Mouse (Mus musculus): ENCODE results near the gene Fam129a. TPM values are rescaled to one million over a fixed set of nuclear protein-coding genes. Genes with fewer than 3 reads are reported as not detected.

The Fam129a gene
- polyA plus RNA-seq, 1 experiment from 2014 or later: 21.7 TPM

- WGBS: 11% methylated on average over 12 of the region's 12 CpGs
- no peaks in the 10 kb centered on the region for H3K9me3 ChIP-seq
- no peaks in the 10 kb centered on the region for H3K4me1 ChIP-seq
- ATAC-seq (ENCODE audit: insufficient read depth, low FRiP score, low read depth): peak; percentile 76; the same call in 1 of the 2 replicates
- H3K9ac ChIP-seq: no peak overlapping the region
- no peak overlapping the region for H3K4me2 ChIP-seq
- no peak overlapping the region for H3K27ac ChIP-seq
- H3K27me3 ChIP-seq (replicated peaks): no peaks in the 10 kb centered on the region
- no peaks in the 10 kb centered on the region for H3K36me3 ChIP-seq
- H3K4me3 ChIP-seq (replicated peaks): no peak overlapping the region
Measured at GRCm38 (mm10) chr1:151564377-151564776, 6.6 kb upstream of the Fam129a start.

- Histone ChIP-seq H3K4me3 (replicated peaks) (no peak overlapping the region), H3K27ac (no peak overlapping the region), H3K9ac (no peak overlapping the region), H3K4me2 (no peak overlapping the region), H3K27me3 (replicated peaks) (no peaks in the 10 kb centered on the region), H3K4me1 (peaks cover 11% of the 10 kb centered on the region), H3K9me3 (no peaks in the 10 kb centered on the region), H3K36me3 (no peaks in the 10 kb centered on the region)
- no peak for ATAC-seq (ENCODE audit: insufficient read depth, low FRiP score, low read depth)
- WGBS: 68% methylated on average over 7 of the region's 7 CpGs
Measured at GRCm38 (mm10) chr1:151568682-151569081, 2.3 kb upstream of the Fam129a start.

GRCm38 (mm10) chr1:151571838-151572578 is 1.0 kb downstream of the Fam129a start:
- 23% methylated on average over 10 of the region's 10 CpGs for WGBS
- no peak for ATAC-seq (ENCODE audit: insufficient read depth, low FRiP score, low read depth)
- Histone ChIP-seq H3K4me2 (peak overlapping the region; percentile 95), H3K4me3 (replicated peaks) (peak overlapping the region; percentile 60), H3K27ac (peak overlapping the region; percentile 67), H3K36me3 (no peaks in the 10 kb centered on the region), H3K9me3 (no peaks in the 10 kb centered on the region), H3K9ac (peak overlapping the region; percentile 49; the same call in 1 of the 2 replicates), H3K27me3 (replicated peaks) (no peaks in the 10 kb centered on the region), H3K4me1 (peaks cover 11% of the 10 kb centered on the region)

- WGBS: 78% methylated on average over 7 of the region's 7 CpGs
Measured at GRCm38 (mm10) chr1:151572601-151573320, 1.8 kb downstream of the Fam129a start.

DNA sequence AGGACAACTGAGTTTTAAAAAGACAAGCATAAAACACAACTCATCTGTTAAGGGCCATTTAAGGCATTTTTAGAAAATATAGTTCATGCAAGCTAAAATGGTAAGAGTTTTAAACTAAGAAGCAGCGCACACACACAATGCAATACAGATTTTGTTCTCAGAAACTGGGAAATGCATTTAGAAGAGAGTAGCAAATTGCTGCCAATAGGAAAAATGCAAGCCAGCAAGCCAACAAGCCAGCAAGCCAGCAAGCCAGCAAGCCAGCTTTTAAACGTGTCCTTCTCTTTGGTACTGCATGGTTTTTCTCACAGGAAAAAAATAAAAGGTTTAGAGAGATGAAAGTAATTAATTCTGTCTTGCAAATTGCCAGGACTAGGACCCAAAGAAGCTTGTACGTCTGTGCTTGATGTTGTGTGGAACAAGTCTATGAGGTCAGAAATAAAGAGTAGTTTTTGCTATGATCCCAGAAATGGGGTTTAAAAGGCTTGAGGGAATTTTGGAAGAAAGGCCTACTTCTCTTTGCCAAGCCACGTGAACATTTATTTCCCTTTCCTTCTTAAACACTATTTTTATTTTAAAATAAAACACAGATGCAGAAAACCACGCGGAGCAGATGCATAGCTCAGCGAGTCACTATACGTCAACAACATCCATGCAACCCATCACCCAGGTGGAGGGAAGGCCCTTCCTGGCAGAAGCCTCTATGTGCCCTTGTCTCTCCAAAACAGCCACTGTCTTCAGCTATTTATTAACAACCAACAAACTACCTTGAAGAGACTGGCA is 9.4 kb downstream of the Fam129a start:
- H3K4me1 ChIP-seq: peaks cover 5% of the 10 kb centered on the region; the same call in 1 of the 2 replicates
- H3K27me3 ChIP-seq (replicated peaks): no peaks in the 10 kb centered on the region
- peak overlapping the region; percentile 21; the same call in 1 of the 2 replicates for H3K27ac ChIP-seq
- H3K9ac ChIP-seq: no peak overlapping the region
- no peaks in the 10 kb centered on the region for H3K9me3 ChIP-seq
- no peak overlapping the region for H3K4me2 ChIP-seq
- no peak overlapping the region for H3K4me3 ChIP-seq (replicated peaks)
- ATAC-seq (ENCODE audit: insufficient read depth, low FRiP score, low read depth): no peak
- WGBS: 71% methylated on average over 8 of the region's 8 CpGs
- H3K36me3 ChIP-seq: no peaks in the 10 kb centered on the region

More at GRCm38 (mm10) chr1:151572601-151573320, 1.8 kb downstream of the Fam129a start:
- ATAC-seq (ENCODE audit: insufficient read depth, low FRiP score, low read depth): no peak
- no peaks in the 10 kb centered on the region for H3K36me3 ChIP-seq
- no peak overlapping the region for H3K27ac ChIP-seq
- no peaks in the 10 kb centered on the region for H3K9me3 ChIP-seq
- H3K9ac ChIP-seq: no peak overlapping the region
- no peaks in the 10 kb centered on the region for H3K27me3 ChIP-seq (replicated peaks)
- H3K4me3 ChIP-seq (replicated peaks): peak overlapping the region; percentile 60; the same call in 1 of the 2 replicates
- H3K4me1 ChIP-seq: peaks cover 11% of the 10 kb centered on the region
- H3K4me2 ChIP-seq: peak overlapping the region; percentile 95

GRCm38 (mm10) chr1:151581454-151581853 is 10.5 kb downstream of the Fam129a start:
- Histone ChIP-seq H3K4me1 (peaks cover 5% of the 10 kb centered on the region; the same call in 1 of the 2 replicates), H3K4me3 (replicated peaks) (no peak overlapping the region), H3K36me3 (no peaks in the 10 kb centered on the region), H3K4me2 (no peak overlapping the region), H3K27me3 (replicated peaks) (no peaks in the 10 kb centered on the region), H3K9ac (no peak overlapping the region), H3K9me3 (no peaks in the 10 kb centered on the region), H3K27ac (no peak overlapping the region)
- no peak for ATAC-seq (ENCODE audit: insufficient read depth, low FRiP score, low read depth)
- WGBS: 67% methylated on average over 6 of the region's 6 CpGs

GRCm38 (mm10) chr1:151581977-151582376 is 11.0 kb downstream of the Fam129a start:
- Histone ChIP-seq H3K27ac (no peak overlapping the region), H3K36me3 (no peaks in the 10 kb centered on the region), H3K4me1 (peaks cover 5% of the 10 kb centered on the region; the same call in 1 of the 2 replicates), H3K9ac (no peak overlapping the region), H3K27me3 (replicated peaks) (no peaks in the 10 kb centered on the region), H3K4me2 (no peak overlapping the region), H3K9me3 (no peaks in the 10 kb centered on the region), H3K4me3 (replicated peaks) (no peak overlapping the region)
- ATAC-seq (ENCODE audit: insufficient read depth, low FRiP score, low read depth): no peak
- WGBS: 78% methylated on average over 4 of the region's 4 CpGs

DNA sequence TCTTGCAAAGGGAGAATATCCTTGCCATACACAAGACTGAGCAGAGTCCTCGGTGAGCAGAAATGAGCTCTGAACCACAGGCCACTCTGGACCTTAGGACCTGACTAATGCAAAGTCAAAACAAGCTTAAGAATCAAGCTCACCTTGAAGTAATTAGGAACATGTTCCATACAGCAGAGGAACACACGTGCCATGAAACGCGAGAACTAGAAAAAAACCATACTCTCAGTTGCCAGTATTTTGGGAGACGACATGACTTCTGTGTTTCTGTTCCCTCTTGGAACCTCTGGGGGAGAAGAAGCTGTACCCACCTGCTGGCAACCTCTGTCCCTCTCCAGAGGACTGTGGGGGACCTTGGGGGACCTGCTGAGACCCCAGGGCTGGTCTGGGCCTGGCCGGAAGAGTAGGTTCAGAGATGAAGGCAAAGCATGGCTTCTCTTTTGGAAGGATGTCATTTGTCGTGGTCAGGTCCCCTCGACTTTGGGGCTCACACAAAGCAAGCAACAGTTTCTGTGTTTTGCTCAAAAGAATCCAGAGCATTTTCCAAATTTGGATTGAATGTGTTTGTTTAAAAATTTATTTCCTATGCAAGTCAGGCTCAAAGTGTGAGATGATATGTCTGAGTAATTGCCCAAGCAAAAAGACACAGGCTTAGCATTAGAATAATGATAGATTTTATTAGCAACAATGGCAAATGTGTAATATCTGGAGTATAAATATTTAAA is 12.6 kb downstream of the Fam129a start:
- Histone ChIP-seq H3K27me3 (replicated peaks) (no peaks in the 10 kb centered on the region), H3K27ac (peak overlapping the region; percentile 53; the same call in 1 of the 2 replicates), H3K9me3 (no peaks in the 10 kb centered on the region), H3K36me3 (no peaks in the 10 kb centered on the region), H3K4me1 (peaks cover 5% of the 10 kb centered on the region; the same call in 1 of the 2 replicates), H3K4me3 (replicated peaks) (no peak overlapping the region), H3K9ac (no peak overlapping the region), H3K4me2 (no peak overlapping the region)
- WGBS: 57% methylated on average over 8 of the region's 8 CpGs
- no peak for ATAC-seq (ENCODE audit: insufficient read depth, low FRiP score, low read depth)

- 23% methylated on average over 1 of the region's 1 CpGs for WGBS
- H3K36me3 ChIP-seq: no peaks in the 10 kb centered on the region
- ATAC-seq (ENCODE audit: insufficient read depth, low FRiP score, low read depth): no peak
- H3K4me1 ChIP-seq: peaks cover 5% of the 10 kb centered on the region; the same call in 1 of the 2 replicates
- no peak overlapping the region for H3K9ac ChIP-seq
- no peaks in the 10 kb centered on the region for H3K27me3 ChIP-seq (replicated peaks)
- H3K4me2 ChIP-seq: no peak overlapping the region
- H3K9me3 ChIP-seq: no peaks in the 10 kb centered on the region
- H3K4me3 ChIP-seq (replicated peaks): no peak overlapping the region
- H3K27ac ChIP-seq: no peak overlapping the region
Measured at GRCm38 (mm10) chr1:151584182-151584471, 13.1 kb downstream of the Fam129a start.

- no peak overlapping the region for H3K4me2 ChIP-seq
- H3K4me3 ChIP-seq (replicated peaks): no peak overlapping the region
- H3K9me3 ChIP-seq: no peaks in the 10 kb centered on the region
- no peak overlapping the region for H3K27ac ChIP-seq
- peaks cover 5% of the 10 kb centered on the region; the same call in 1 of the 2 replicates for H3K4me1 ChIP-seq
- H3K27me3 ChIP-seq (replicated peaks): no peaks in the 10 kb centered on the region
- no peak overlapping the region for H3K9ac ChIP-seq
- WGBS: 74% methylated on average over 11 of the region's 11 CpGs
- no peaks in the 10 kb centered on the region for H3K36me3 ChIP-seq
- no peak for ATAC-seq (ENCODE audit: insufficient read depth, low FRiP score, low read depth)
Measured at GRCm38 (mm10) chr1:151584565-151585216, 13.7 kb downstream of the Fam129a start.

DNA sequence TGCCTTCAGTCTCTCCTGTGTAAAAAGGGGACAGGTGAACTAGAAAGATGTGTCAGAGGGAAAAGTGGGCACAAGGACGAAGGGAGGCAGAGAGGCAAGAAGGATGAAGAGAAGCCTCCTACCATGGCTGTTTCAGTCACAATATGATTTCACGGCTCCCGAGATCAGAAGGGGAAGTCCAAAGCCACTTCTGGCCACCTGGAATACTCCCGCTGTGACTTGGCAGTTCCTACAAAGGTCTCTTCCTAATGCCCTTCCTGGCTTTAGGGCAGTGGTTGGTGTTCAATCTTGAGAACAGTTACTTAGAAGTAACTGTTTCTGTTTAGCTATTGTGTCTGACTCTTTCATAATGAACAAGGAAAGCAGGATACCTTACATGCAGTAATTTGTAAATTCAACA is 14.7 kb downstream of the Fam129a start:
- ATAC-seq (ENCODE audit: insufficient read depth, low FRiP score, low read depth): no peak
- H3K27ac ChIP-seq: no peak overlapping the region
- no peak overlapping the region for H3K4me2 ChIP-seq
- no peak overlapping the region for H3K9ac ChIP-seq
- no peaks in the 10 kb centered on the region for H3K9me3 ChIP-seq
- H3K4me1 ChIP-seq: peaks cover 5% of the 10 kb centered on the region; the same call in 1 of the 2 replicates
- H3K4me3 ChIP-seq (replicated peaks): no peak overlapping the region
- WGBS: 72% methylated on average over 4 of the region's 4 CpGs
- no peaks in the 10 kb centered on the region for H3K36me3 ChIP-seq
- no peaks in the 10 kb centered on the region for H3K27me3 ChIP-seq (replicated peaks)

Data from stomach, embryonic 15.5 days (tissue).